Mouse (Mus musculus) testis, adult 2 months (tissue): ENCODE data around the gene Cdc73. TPM values are rescaled to one million over a fixed set of nuclear protein-coding genes. Genes with fewer than 3 reads are reported as not detected.

ENCODE experiments used
- H3K27ac ChIP-seq: fragments of 200-500 bp; 2 replicates; pipeline ENCODE4 v1.5.1; 2012; ENCODE audit warnings: low read depth, low read length; ENCODE audit not compliant: control insufficient read depth, insufficient read depth
- H3K27me3 ChIP-seq: fragments of 200-500 bp; 2 replicates; pipeline ENCODE4 v1.6.1; 2012; ENCODE audit warnings: mild to moderate bottlenecking, low read length, moderate library complexity; ENCODE audit not compliant: control insufficient read depth, insufficient read depth
- H3K36me3 ChIP-seq: fragments of 200-500 bp; 2 replicates; pipeline ENCODE4 v1.6.1; 2012; ENCODE audit warnings: mild to moderate bottlenecking, low read length; ENCODE audit not compliant: control insufficient read depth, insufficient read depth
- H3K4me1 ChIP-seq: fragments of 200-500 bp; 2 replicates; pipeline ENCODE4 v1.6.1; 2012; ENCODE audit warnings: low read length; ENCODE audit not compliant: control insufficient read depth, insufficient read depth
- H3K4me3 ChIP-seq: fragments of 200-500 bp; 2 replicates; pipeline ENCODE4 v1.5.1; 2012; ENCODE audit warnings: low read depth, mild to moderate bottlenecking, low read length, moderate library complexity, mixed read lengths; ENCODE audit not compliant: control insufficient read depth
- CTCF ChIP-seq: fragments of 200-500 bp; IDR thresholded peaks from 2 replicates; pipeline ENCODE4 v1.5.1; 2012; ENCODE audit warnings: low read depth, mild to moderate bottlenecking, inconsistent platforms, low read length, moderate library complexity; ENCODE audit not compliant: control insufficient read depth, insufficient read depth, insufficient replicate concordance
- POLR2A ChIP-seq: fragments of 200-500 bp; IDR thresholded peaks from 2 replicates; pipeline ENCODE4 v1.6.1; 2012; ENCODE audit warnings: low read depth, mild to moderate bottlenecking, inconsistent platforms, low read length, moderate library complexity; ENCODE audit not compliant: control insufficient read depth
- polyA plus RNA-seq: library from polyadenylated mRNA; depleted of rRNA; stranded (reverse); fragments of >200 nt; gene quantifications from 2 replicates; pipeline ENCODE4 v1.2.3, GENCODE M21; 2012; rRNA removed

Gene Cdc73
- 8.0 and 11.8 TPM in 2 replicates for polyA plus RNA-seq

DNA sequence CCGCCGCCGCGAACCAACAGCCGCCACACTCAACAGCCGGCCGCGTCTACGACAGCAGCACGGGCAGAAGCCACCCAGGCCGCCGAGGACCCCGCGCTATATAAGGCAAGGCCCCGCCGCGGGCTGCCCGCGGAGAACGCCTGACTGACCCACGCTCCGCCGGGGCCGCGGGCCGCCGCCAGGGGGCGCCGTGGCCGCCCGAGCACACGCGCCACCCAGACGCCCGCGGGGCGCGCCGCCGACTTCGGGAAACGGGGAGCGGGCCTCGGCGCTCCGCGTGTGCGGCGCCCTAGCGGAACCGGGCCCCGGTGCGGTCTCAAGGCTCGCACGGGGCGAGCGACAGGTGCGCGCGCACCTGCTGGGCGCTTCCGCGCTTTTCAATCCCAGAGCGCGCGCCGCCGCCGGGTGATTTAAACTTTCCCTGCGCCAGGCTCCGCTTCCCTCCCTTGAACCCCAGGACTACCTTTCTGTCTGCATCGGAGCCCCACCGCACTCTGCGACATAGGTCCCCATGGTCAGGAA, at the start of gene Cdc73:
Cdc73 (minus strand) TSS at position 153 of the 522 bp plus-strand sequence.
- H3K27ac ChIP-seq: peak within 1 kb of the TSS; percentile 99
- H3K4me3 ChIP-seq: peak within 1 kb of the TSS; percentile 100
- H3K27me3 ChIP-seq: no peaks in the 10 kb centered on the region
- peaks cover 2% of the 10 kb centered on the region; the same call in 1 of the 2 replicates for H3K4me1 ChIP-seq
- TF ChIP-seq CTCF (peak; percentile 68), POLR2A (peak; percentile 88)
- H3K36me3 ChIP-seq: no peaks in the 10 kb centered on the region

DNA sequence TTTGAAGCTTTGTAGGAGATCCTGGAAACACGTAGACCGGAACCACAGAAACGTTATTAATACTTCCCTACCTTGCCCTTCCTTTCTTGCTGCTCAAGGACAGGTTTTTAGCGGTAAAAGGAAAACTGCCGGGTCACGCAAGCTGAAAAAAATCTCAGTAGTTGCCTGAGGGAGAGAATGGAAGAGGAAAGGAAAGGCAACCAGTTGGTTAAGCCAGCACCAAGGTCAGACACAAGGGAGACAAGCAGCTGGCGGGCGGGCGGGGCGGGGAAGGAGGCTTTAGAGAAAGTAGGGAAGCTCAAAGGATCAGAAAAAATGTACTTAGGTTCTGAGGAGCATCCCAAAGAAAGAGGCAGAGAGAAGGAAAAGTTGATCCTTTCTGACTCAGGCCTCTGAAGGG, 43.2 kb upstream of the Cdc73 start:
- no peak overlapping the region for H3K27ac ChIP-seq
- no peaks in the 10 kb centered on the region; the same call in none of the 2 replicates for H3K36me3 ChIP-seq

DNA sequence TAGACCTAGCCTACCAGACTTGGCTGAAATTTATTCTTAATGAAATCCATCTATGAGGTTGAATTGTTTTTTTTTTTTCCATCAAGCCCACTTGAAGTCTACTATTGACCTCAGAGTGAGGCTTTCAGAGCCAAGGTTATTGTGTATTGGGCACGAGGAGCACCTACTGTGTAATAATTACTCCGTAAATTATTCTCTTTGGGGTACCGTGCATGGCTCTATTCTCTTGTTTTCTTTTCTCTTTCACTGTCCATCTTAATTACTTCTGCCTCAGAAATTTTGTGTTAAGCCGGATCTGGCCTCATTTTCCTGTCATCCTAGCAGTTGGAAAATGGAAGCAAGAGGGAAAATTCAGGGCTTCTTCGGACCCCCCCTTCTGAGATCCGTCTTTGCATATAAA, 39.5 kb upstream of the Cdc73 start:
- H3K27me3 ChIP-seq: no peaks in the 10 kb centered on the region
- no peak overlapping the region for H3K4me3 ChIP-seq
- TF ChIP-seq CTCF: no peak
- no peak for TF ChIP-seq POLR2A
- H3K36me3 ChIP-seq: no peaks in the 10 kb centered on the region; the same call in none of the 2 replicates
- H3K27ac ChIP-seq: no peak overlapping the region
- H3K4me1 ChIP-seq: no peaks in the 10 kb centered on the region; the same call in 1 of the 2 replicates

More for the DNA sequence above, 43.2 kb upstream of the Cdc73 start:
- Histone ChIP-seq H3K27me3 (no peaks in the 10 kb centered on the region), H3K4me3 (no peak overlapping the region), H3K4me1 (no peaks in the 10 kb centered on the region)
- TF ChIP-seq POLR2A: no peak
- no peak for TF ChIP-seq CTCF

DNA sequence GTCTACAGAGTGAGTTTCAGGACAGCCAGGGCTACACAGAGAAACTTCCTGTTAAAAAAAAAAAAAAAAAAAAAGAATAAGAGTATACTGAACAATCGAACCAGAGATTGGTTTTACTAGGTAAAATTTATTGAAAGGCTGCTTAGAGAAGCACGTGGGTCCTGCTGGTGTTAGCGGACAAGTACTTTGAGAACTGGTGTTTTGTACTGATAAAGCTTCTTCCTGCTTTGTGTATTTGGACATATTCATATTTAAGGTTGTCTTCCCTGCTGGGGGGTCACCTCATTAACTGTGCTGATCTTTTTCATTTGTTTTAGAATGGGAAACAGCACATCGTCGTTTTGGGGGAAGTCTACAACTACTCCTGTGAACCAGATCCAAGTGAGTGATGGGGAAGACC, 38.6 kb upstream of the Cdc73 start:
- Histone ChIP-seq H3K27ac (no peak overlapping the region), H3K4me1 (no peaks in the 10 kb centered on the region; the same call in 1 of the 2 replicates), H3K36me3 (no peaks in the 10 kb centered on the region; the same call in none of the 2 replicates), H3K27me3 (no peaks in the 10 kb centered on the region), H3K4me3 (no peak overlapping the region)
- TF ChIP-seq POLR2A: no peak
- TF ChIP-seq CTCF: no peak

DNA sequence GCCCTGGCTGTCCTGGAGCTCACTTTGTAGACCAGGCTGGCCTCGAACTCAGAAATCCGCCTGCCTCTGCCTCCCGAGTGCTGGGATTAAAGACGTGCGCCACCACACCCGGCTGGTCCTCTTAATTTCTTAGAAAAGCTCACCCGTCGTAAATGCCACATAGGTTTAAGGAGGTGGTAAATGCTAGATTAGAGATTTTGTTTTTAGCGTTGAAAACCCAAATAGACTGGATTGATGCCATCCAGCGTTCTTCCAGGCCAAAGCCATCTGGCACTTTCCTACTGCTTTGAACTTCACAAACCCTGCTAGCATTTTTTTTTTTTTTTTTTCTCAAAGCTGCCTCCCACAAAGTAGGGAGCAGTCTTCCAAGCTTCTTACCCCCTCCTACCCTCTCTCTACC, 37.9 kb upstream of the Cdc73 start:
- Histone ChIP-seq H3K4me3 (peak overlapping the region; percentile 99), H3K4me1 (no peaks in the 10 kb centered on the region; the same call in 1 of the 2 replicates), H3K27ac (no peak overlapping the region), H3K27me3 (no peaks in the 10 kb centered on the region), H3K36me3 (no peaks in the 10 kb centered on the region; the same call in none of the 2 replicates)
- TF ChIP-seq CTCF: no peak
- no peak for TF ChIP-seq POLR2A

DNA sequence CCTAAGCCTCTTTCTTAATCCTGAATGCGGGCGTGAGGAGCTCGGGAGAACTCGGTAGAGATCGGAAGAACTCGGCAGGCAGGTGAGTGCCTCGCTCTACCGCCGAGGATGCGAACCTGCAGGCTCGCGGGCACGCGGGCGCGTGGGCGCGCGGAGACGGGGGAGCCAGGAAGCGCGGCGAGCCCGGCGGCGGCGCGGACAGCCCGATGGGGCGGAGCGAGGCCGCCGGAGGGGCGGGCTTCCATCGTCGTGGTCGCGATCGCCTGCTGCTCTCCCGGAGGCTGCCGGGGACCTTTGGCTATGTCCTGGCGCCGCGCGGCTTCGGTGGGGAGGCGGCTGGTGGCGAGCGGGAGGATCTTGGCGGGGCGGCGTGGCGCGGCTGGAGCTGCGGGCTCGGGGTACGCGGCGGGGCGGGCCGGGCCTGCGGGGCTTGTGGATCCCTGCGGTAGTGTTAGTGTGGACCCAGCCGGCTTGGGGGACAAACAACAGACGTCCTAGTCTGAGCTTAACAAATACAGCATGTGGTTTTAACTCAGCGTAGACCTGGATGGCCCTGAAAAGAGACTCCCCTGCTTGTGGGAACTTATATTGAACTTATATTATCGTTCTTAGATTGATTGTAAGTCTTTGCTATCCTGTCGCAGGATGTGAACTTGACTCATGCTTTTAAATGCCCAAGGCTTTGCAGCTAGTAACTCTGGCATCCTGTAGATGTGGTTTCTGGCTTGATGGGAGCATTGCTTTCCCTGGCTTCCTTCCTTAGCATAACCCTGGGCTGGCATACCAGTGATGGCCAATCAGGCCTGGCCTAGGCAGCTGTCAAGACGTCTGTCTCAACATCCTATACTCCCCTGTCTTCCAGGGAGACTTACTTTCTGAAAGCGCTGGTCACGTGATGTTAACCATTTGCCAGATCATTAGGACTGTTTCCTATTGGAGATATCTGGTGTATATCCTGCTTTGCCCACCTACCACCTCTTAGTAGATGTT, 37.0 kb upstream of the Cdc73 start:
- TF ChIP-seq CTCF (no peak), POLR2A (peak; percentile 38; the same call in 1 of the 2 replicates)
- peak overlapping the region; percentile 74 for H3K27ac ChIP-seq
- no peaks in the 10 kb centered on the region; the same call in 1 of the 2 replicates for H3K36me3 ChIP-seq
- no peaks in the 10 kb centered on the region for H3K27me3 ChIP-seq
- H3K4me1 ChIP-seq: no peaks in the 10 kb centered on the region; the same call in 1 of the 2 replicates
- peak overlapping the region; percentile 99 for H3K4me3 ChIP-seq

DNA sequence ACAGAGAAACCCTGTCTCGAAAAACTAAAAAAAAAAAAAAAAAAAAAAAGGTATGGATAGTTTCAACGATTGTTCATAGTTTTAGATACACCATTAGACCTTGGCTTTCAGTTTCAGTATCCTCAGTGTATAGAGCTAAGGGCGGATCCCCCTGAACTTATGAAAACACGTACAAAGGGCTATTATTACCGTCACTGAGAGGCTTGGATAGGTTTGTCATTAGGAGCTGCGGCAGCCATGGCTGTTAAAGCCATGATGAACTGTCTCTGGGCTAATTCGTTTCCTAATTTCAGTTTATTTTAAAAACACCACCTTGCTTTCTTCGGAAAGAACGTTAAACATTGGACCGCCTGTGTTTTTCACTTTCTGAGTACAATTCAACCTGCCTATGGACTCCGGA, 36.1 kb upstream of the Cdc73 start:
- Histone ChIP-seq H3K36me3 (no peaks in the 10 kb centered on the region; the same call in 1 of the 2 replicates), H3K4me3 (peak overlapping the region; percentile 99), H3K27ac (peak overlapping the region; percentile 74), H3K27me3 (no peaks in the 10 kb centered on the region), H3K4me1 (no peaks in the 10 kb centered on the region; the same call in 1 of the 2 replicates)
- TF ChIP-seq POLR2A (no peak; the same call in 1 of the 2 replicates), CTCF (no peak)
